12 mouse cellular contexts compared by ENCODE assay signal in genomic region chr11:84053055-84053454, GRCm38 (mm10). TPM values are rescaled to one million over a fixed set of nuclear protein-coding genes. Genes with fewer than 3 reads are reported as not detected.
A peak's percentile ranks its signal among the peaks of the same experiment; 100 is the strongest.
DNase-seq lines count a peak whose midpoint lies in the region; ATAC-seq and TF ChIP-seq lines count a peak whose summit lies in the region.
"Had no signal": no experiment of that assay in that cellular context is flagged by ENCODE, and none has a peak within 500 bp of the region (broad histone marks: within the 10 kb centered on the region; RNA-seq: fewer than 3 reads in every experiment).

No protein-coding gene starts in this region.

- DNase-seq in forebrain, embryonic 11.5 days (ENCODE audit: low spot score), result no peak
- DNase-seq in hindbrain, embryonic 11.5 days (ENCODE audit: low spot score), result no peak
- DNase-seq in layer of hippocampus, adult 2 months (ENCODE audit: low spot score in 2 of 2), result no peak
- no peak for DNase-seq in layer of hippocampus, postnatal 14 days (ENCODE audit: low spot score in 2 of 2)
- DNase-seq in testis, postnatal 10 days (ENCODE audit: low spot score), result no peak
- DNase-seq: kidney, adult 11 months; kidney, adult 8-10 months had no signal

- peak overlapping the region; percentile 87 for H3K27ac ChIP-seq in forebrain, embryonic 13.5 days
- H3K27ac ChIP-seq in forebrain, embryonic 11.5 days (ENCODE audit: low read depth, low read length), result no peak overlapping the region
- H3K27ac ChIP-seq in hindbrain, embryonic 13.5 days, result peak overlapping the region; percentile 65
- no peak overlapping the region for H3K27ac ChIP-seq in hindbrain, embryonic 11.5 days (ENCODE audit: low read depth, low read length)
- peak overlapping the region; percentile 79 for H3K27ac ChIP-seq in layer of hippocampus, adult 2 months
- H3K27ac ChIP-seq in intestine, embryonic 16.5 days (ENCODE audit: low read length), result no peak overlapping the region

- ATAC-seq in forebrain, embryonic 13.5 days, result no peak
- ATAC-seq in forebrain, embryonic 11.5 days (replicated peaks; ENCODE audit: low FRiP score), result no peak
- 0 out of 2 replicates have a peak, but pooled peaks have one; percentile 66 for ATAC-seq in hindbrain, embryonic 13.5 days (ENCODE audit: low FRiP score)
- ATAC-seq in hindbrain, embryonic 11.5 days (ENCODE audit: low FRiP score), result no peak
- peak; percentile 48; the same call in 1 of the 2 replicates for ATAC-seq in intestine, embryonic 16.5 days
- ATAC-seq: CD4-positive, CD25-positive, alpha-beta regulatory T cell, adult 4 months had no signal

- H3K4me3 ChIP-seq in forebrain, embryonic 13.5 days, result no peak overlapping the region
- H3K4me3 ChIP-seq in forebrain, embryonic 11.5 days (ENCODE audit: low read depth, low read length), result no peak overlapping the region
- H3K4me3 ChIP-seq in hindbrain, embryonic 13.5 days, result no peak overlapping the region
- H3K4me3 ChIP-seq in hindbrain, embryonic 11.5 days (ENCODE audit: low read depth, low read length), result no peak overlapping the region
- no peak overlapping the region for H3K4me3 ChIP-seq in layer of hippocampus, adult 2 months
- no peak overlapping the region for H3K4me3 ChIP-seq in intestine, embryonic 16.5 days (ENCODE audit: low read length)
- H3K4me3 ChIP-seq: hindbrain, embryonic 15.5 days had no signal

- H3K9me3 ChIP-seq in forebrain, embryonic 13.5 days (replicated peaks), result no peaks in the 10 kb centered on the region
- H3K9me3 ChIP-seq in forebrain, embryonic 11.5 days (ENCODE audit: control insufficient read depth, low read length), result no peaks in the 10 kb centered on the region
- no peaks in the 10 kb centered on the region for H3K9me3 ChIP-seq in hindbrain, embryonic 13.5 days
- H3K9me3 ChIP-seq in hindbrain, embryonic 11.5 days (ENCODE audit: control insufficient read depth, low read length), result no peaks in the 10 kb centered on the region
- no peaks in the 10 kb centered on the region for H3K9me3 ChIP-seq in intestine, embryonic 16.5 days (ENCODE audit: control insufficient read depth, low read length)
- H3K9me3 ChIP-seq: hindbrain, embryonic 15.5 days had no signal

- TF ChIP-seq CTCF in layer of hippocampus, adult 2 months (conservative IDR thresholded peaks at IDR 0.05), result no peak

- no peaks in the 10 kb centered on the region for H3K36me3 ChIP-seq in forebrain, embryonic 13.5 days (ENCODE audit: poor library complexity, severe bottlenecking)
- no peaks in the 10 kb centered on the region for H3K36me3 ChIP-seq in forebrain, embryonic 11.5 days (ENCODE audit: control insufficient read depth, insufficient read depth, low read length)
- no peaks in the 10 kb centered on the region for H3K36me3 ChIP-seq in hindbrain, embryonic 13.5 days
- H3K36me3 ChIP-seq in hindbrain, embryonic 11.5 days (ENCODE audit: control insufficient read depth, insufficient read depth, low read length), result no peaks in the 10 kb centered on the region
- no peaks in the 10 kb centered on the region for H3K36me3 ChIP-seq in intestine, embryonic 16.5 days (ENCODE audit: control insufficient read depth, insufficient read depth, low read length)
- H3K36me3 ChIP-seq: hindbrain, embryonic 15.5 days had no signal

- no peaks in the 10 kb centered on the region for H3K27me3 ChIP-seq in forebrain, embryonic 13.5 days
- no peaks in the 10 kb centered on the region for H3K27me3 ChIP-seq in forebrain, embryonic 11.5 days (ENCODE audit: control insufficient read depth, insufficient read depth, low read length)
- no peaks in the 10 kb centered on the region for H3K27me3 ChIP-seq in hindbrain, embryonic 13.5 days
- no peaks in the 10 kb centered on the region for H3K27me3 ChIP-seq in hindbrain, embryonic 11.5 days (ENCODE audit: control insufficient read depth, insufficient read depth, low read length)
- H3K27me3 ChIP-seq in intestine, embryonic 16.5 days (replicated peaks; ENCODE audit: control insufficient read depth, insufficient read depth, low read length), result no peaks in the 10 kb centered on the region
- H3K27me3 ChIP-seq: hindbrain, embryonic 15.5 days had no signal

- H3K4me1 ChIP-seq in forebrain, embryonic 13.5 days, result peaks cover 30% of the 10 kb centered on the region
- no peaks in the 10 kb centered on the region for H3K4me1 ChIP-seq in forebrain, embryonic 11.5 days (replicated peaks; ENCODE audit: control insufficient read depth, insufficient read depth, low read length)
- peaks cover 22% of the 10 kb centered on the region for H3K4me1 ChIP-seq in hindbrain, embryonic 13.5 days (replicated peaks)
- no peaks in the 10 kb centered on the region for H3K4me1 ChIP-seq in hindbrain, embryonic 11.5 days (replicated peaks; ENCODE audit: control insufficient read depth, insufficient read depth, low read length)
- H3K4me1 ChIP-seq in intestine, embryonic 16.5 days (ENCODE audit: control insufficient read depth, insufficient read depth, low read length), result no peaks in the 10 kb centered on the region

- H3K9ac ChIP-seq in forebrain, embryonic 13.5 days, result no peak overlapping the region
- no peak overlapping the region for H3K9ac ChIP-seq in forebrain, embryonic 11.5 days (ENCODE audit: low read length)
- H3K9ac ChIP-seq in hindbrain, embryonic 13.5 days, result no peak overlapping the region
- H3K9ac ChIP-seq in hindbrain, embryonic 11.5 days (ENCODE audit: low read depth, low read length), result no peak overlapping the region
- H3K9ac ChIP-seq in intestine, embryonic 16.5 days (ENCODE audit: low read depth, low read length), result no peak overlapping the region
- H3K9ac ChIP-seq: hindbrain, embryonic 15.5 days had no signal

- 83% methylated on average over 7 of the region's 7 CpGs for WGBS in forebrain, embryonic 13.5 days
- 87% methylated on average over 7 of the region's 7 CpGs for WGBS in forebrain, embryonic 11.5 days
- WGBS in hindbrain, embryonic 13.5 days, result 89% methylated on average over 7 of the region's 7 CpGs
- WGBS in hindbrain, embryonic 11.5 days, result 91% methylated on average over 7 of the region's 7 CpGs
- 82% methylated on average over 7 of the region's 7 CpGs for WGBS in intestine, embryonic 16.5 days

- H3K4me2 ChIP-seq in forebrain, embryonic 13.5 days, result no peak overlapping the region
- no peak overlapping the region for H3K4me2 ChIP-seq in forebrain, embryonic 11.5 days (ENCODE audit: low read depth, low read length, severe bottlenecking)
- no peak overlapping the region for H3K4me2 ChIP-seq in hindbrain, embryonic 13.5 days
- H3K4me2 ChIP-seq in hindbrain, embryonic 11.5 days (replicated peaks; ENCODE audit: low read depth, low read length), result no peak overlapping the region
- no peak overlapping the region for H3K4me2 ChIP-seq in intestine, embryonic 16.5 days (ENCODE audit: low read depth, low read length)
- H3K4me2 ChIP-seq: hindbrain, embryonic 15.5 days had no signal

RNA-seq across cellular contexts. Expression of gene Dusp14, which starts 16.0 kb away (rescaled TPM):
- 27.6 and 33.8 TPM in 2 replicates for polyA plus RNA-seq in forebrain, embryonic 13.5 days (2015; fragmentation: Nextera tagmentation; extraction: Ambion mirVana)
- 12.8 and 17.8 TPM in 2 replicates for polyA plus RNA-seq in forebrain, embryonic 11.5 days (2014; fragmentation: Nextera tagmentation; extraction: Ambion mirVana)
- polyA plus RNA-seq in hindbrain, embryonic 13.5 days (2015; fragmentation: Nextera tagmentation; extraction: Ambion mirVana), result 10.0 and 13.0 TPM in 2 replicates
- 13.7 and 14.8 TPM in 2 replicates for polyA plus RNA-seq in hindbrain, embryonic 11.5 days (2014; fragmentation: Nextera tagmentation; extraction: Ambion mirVana)
- total RNA-seq in layer of hippocampus, adult 2 months (2021), result 10 to 100 TPM; 30.9 to 36.3 TPM
- 10 to 100 TPM; 22.5 to 22.9 TPM for total RNA-seq in layer of hippocampus, postnatal 14 days (2021)
- polyA plus RNA-seq in intestine, embryonic 16.5 days (2015; fragmentation: Nextera tagmentation; extraction: Ambion mirVana), result 17.3 and 18.3 TPM in 2 replicates

Comparison
In these comparisons a context has a peak if more than half of its experiments do, and no peak if none do; other contexts are left out.
1. ATAC-seq: peak in hindbrain, embryonic 13.5 days (single experiment) and intestine, embryonic 16.5 days (single experiment); none in forebrain, embryonic 13.5 days (single experiment), forebrain, embryonic 11.5 days (single experiment) and hindbrain, embryonic 11.5 days (single experiment).
2. H3K27ac ChIP-seq: peak in forebrain, embryonic 13.5 days (single experiment), hindbrain, embryonic 13.5 days (single experiment) and layer of hippocampus, adult 2 months (single experiment); none in forebrain, embryonic 11.5 days (single experiment), hindbrain, embryonic 11.5 days (single experiment) and intestine, embryonic 16.5 days (single experiment).